Mouse (Mus musculus) layer of hippocampus, postnatal 14 days (tissue): ENCODE results near the gene 9430097D07Rik. TPM values are rescaled to one million over a fixed set of nuclear protein-coding genes. Genes with fewer than 3 reads are reported as not detected.

Experiments used
- DNase-seq, 2 experiments: peaks; one replicate each; pipeline ENCODE4 v3.0.0; 2021 to 2022; ENCODE audit warnings: low spot score in 2 of 2, mixed read lengths in 1 of 2
- total RNA-seq, 2 experiments: library from RNA; stranded (reverse); gene quantifications; 2 replicates each; pipeline ENCODE4 v1.2.3; 2021

9430097D07Rik gene
- total RNA-seq, 2 experiments from 2014 or later, result 0.44 to 0.93 TPM

DNA sequence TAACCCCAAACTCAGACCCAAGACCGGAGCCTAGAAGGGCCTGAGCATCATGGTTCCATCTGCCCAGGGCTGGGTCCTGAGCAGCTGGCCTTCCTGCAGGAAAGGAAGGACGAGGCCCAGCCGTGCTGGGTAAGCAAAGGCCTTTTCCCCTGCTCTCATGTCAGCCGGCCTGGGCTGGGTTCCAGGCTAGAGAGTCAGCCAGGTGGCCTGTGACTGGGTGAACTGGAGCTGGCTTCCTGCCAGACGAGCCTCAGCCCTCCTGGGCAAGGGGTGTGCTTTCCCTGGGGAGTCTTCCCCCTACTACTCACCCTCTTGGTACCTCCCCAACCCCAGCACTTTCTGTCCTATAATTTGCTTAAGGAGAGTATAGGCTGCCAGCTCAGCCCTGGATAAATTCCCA lies 7.3 kb downstream of the 9430097D07Rik start:
- no peak for DNase-seq

DNA sequence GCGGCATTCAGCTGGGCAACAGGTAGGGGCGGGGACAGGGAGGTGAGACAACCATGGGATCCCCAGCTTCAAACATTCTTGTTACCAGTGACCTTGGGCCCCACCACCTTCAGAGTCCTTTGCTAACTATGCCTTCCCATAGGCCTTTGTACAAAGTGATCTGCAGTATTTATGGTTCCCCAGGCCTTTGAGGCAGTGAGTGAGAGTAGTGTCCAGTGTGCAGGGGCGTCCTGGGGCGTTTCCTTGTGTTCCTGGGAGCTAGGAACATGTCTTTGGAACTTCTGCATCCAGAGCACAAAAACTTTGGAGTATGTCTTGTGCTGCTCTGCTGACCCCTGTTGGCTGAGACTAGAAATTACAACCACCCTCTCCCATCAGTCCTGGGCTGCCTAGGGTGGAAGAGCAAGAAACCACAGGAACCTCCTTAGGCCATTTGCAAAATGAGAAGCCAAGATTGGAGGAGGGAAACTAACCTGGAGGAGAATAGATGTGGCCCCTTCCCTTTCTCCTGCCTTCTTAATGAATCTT lies 8.9 kb downstream of the 9430097D07Rik start:
- DNase-seq, result peak; percentile 60 to 71

DNA sequence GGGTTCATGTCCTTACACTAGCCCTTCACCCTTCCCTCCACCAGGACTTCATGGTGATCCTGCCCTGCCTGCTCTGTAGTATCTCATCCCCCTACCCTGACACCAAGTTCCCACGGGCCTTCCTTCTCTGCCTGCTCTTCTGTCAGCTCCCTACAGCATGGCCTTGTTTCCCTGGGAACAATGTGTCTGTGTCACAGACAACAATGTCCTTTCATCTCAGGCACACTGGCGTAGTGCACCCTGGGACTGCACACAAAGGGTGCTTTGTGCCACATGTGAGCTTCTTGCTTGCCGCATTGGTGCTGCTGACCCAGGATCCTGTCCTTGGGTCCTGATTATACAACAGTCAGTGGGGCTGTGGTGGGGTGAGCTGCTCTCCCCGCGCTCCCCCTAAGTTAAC lies 15.9 kb downstream of the 9430097D07Rik start:
- no peak for DNase-seq

DNA sequence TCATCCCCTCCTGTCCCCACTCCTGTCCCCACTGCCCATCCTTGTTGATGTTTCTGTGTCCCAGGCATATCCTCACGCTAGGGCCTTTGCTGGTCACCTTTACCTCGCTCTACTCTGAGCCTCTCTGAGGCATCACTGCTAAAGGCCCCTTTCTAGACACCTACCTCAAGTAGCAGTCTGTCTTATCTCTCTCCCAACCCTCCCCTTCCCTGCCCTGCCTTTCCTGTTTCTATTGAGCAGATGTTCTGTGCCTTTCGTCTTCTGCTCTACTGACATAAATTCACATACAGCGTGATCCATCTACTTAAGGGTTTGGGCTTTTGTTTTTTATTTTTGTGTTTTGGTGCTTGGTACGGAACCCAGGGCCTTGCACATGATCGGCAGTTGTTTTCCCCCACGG lies 19.5 kb downstream of the 9430097D07Rik start:
- no peak for DNase-seq

DNA sequence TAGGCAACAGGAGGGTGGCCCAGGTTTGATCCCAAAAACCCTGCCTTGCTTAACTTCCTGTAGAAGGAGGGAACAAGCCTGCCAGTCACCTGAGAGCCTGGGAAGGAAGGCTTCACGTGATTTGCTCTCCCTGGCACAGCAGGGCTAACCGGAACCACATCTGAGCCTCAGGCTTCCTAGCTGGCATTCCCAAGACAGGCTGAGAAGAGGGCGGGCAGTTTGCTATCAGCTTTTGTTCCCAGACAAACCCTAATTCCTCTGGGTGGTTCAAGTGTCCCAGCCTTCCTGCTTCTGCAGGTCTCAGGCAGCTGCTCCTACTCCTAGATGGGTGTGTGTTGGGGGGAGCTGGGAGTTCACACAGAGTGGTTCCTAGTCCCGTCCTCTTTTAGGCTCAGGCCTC lies 20.0 kb downstream of the 9430097D07Rik start:
- no peak for DNase-seq

DNA sequence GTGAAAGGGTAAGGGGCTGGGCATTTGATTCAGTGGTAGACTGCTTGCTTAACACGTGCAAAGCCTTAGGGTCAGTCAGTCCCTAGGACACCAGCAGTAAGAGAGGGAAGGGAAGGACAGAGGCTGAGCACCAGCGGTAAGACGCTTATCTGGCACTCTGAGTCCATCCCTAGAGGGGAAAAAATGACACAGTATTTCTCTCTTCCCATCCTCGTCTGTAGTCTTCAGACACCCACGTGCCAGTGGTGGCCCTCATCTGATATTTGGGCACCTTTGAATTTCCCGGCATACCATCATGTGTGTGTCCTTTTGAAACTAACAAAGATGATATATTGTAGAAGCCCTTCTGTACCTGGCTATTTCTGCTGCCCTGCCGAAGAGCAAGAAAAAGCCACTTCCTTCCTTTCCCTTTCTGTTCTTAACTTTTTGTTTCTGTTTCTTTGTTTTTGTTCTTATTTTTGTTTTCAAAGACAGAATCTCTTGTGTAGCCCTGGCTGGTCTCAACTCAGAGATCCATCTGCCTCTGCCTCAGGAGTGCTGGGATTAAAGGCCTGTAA lies 21.8 kb downstream of the 9430097D07Rik start:
- no peak for DNase-seq

DNA sequence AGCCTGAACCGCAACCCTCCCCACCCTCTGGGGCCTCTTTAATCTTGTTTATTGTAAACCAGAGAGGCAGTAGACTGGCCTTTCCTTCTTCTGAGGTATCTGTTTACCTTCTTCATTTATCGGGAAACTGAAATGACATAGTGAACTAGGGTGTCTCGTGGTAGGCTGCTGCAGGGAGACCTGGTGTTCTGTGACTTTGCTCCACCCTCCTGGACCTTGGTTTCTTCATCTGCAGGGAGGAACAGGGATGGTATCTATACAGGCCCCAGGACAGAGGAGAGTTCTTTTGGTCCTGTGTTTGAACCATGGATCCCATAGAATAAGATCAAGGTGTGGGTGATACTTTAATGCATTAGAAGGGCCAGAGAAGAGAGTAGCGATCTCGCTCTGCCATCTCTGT lies 24.2 kb downstream of the 9430097D07Rik start:
- no peak for DNase-seq

DNA sequence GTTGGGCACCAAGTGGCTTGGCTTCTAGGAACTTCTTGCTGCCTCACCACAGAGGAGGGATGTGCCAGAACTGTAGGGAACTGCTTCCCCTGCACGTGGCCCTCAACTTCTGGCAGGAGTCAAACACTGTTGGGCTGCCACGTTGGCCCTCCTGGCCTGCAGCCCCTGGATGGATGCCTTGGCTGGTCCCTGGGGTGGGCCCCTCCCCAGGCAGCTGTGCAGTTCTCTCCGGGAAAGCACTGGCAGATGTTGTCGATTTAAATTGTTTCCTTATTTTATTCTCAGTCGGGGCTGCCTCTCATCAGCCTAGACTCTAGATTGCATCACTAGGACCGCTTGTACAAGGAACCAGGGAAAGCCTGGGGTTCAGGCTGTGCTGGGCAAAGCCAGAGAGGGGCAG lies 25.7 kb downstream of the 9430097D07Rik start:
- DNase-seq, result no peak

DNA sequence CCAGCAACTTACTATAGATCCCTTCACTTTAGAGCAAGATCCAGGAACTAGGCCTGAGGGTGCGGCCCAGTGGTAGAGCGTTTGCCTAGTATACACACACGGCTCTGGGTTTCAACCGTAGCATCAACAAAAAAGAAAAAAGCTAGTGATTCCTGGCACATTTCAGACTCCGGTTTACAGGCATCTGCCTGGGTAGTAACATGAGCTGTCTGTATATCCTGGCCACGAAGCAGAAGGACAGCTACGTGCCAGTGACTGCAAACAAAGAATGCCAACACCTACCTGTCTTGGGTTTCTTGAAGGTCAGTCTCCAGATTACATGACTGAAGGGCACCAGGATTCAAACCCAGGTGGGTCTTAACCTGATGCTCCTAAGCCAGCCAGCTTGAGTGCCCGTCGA lies 26.3 kb downstream of the 9430097D07Rik start:
- no peak for DNase-seq

DNA sequence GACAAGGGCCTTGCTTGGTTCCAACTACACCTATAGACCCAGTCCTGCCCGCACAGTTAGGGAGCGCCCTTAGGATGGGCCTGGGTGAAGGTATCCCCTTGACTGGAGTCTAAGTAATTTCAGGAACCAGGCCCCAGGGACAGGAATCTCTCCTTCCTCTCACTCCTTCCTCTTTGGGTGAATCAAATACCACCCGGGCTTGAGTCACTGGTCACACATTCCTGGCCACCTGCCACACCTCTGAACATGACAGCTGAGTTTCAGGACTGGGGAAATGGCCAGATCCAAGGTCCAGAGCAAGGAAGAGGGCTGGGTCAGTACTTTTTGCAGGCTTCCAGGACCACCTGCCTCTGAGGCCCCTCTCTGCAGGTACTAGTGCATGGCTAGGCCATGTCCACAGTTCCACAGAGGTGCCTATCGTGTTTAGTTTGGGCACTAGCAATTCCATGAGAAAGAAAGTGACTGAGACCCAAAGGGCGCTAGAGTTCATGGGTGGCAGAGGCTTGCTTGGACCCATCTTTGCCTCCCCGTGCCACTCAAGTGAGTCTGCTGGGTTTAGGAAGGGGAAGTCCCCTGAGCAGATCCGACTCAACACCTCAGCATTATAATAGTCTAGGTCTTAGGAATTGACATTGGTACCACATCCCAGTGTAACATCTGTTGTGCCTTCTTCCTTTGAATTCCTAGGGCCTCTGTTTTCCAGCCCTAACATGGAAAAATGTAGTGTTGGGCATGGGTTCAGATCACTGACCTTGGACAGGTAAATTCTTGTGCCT lies 27.3 kb downstream of the 9430097D07Rik start:
- DNase-seq, result no peak

DNA sequence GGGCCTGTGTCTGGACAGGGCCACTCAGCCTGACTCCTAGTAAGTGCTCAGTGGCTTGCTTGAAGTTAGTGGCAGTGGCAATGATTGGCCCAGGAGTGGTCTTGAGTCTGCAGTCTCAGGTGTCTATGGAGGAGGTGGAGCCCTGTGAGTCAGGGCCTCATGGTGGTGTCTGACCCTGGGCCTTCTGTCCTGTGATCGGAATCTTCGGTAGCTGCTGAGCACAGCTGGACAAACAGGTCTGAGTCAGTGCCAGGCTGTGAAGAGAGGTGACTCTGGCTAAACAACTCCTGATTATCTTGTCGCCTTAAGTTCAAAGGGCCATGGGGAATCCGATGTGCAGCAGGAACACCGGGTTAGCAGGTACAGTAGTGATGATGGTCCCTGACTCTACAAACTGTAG lies 28.1 kb downstream of the 9430097D07Rik start:
- no peak for DNase-seq

DNA sequence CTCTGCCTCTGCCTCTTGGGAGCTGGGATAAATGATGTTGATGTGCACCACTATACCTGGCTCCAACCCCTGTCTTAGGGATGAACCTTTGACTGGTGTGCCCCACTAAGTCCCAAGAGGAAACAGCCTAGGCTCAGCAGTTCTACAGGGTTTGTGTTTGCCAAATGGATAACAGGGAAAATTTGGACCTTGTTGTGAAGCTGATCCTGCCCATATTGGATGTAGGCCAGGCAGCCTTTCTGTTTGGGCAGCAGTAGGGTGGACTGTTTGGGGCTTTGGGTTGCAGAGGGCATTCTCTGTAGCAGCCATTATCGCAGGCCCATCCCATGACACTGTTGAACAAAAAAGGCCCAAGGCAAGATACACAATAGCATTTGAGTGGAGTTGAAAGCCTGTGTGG lies 28.5 kb downstream of the 9430097D07Rik start:
- DNase-seq, result no peak

DNA sequence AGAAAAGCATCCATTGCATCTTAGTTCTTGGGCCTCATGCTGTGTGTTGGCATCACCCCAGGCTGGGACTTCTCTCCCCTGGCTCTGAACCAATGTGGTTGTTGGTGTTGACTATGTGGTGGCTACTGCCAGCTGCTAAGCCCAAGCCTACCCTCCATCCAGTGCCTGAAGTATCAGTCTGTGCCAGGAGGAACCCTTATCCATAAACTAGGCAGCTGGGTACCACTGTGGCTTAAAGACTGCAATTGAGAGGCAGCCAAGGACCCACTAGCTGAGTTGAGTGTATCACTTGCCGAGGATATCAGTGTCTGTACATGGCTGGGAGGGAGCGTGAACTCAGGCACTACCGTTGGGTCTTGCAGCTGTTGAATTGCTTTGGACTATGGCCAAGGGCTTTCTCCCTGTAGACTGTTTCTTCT lies 32.4 kb downstream of the 9430097D07Rik start:
- DNase-seq, result peak in 1 of 2 experiments; percentile 48

DNA sequence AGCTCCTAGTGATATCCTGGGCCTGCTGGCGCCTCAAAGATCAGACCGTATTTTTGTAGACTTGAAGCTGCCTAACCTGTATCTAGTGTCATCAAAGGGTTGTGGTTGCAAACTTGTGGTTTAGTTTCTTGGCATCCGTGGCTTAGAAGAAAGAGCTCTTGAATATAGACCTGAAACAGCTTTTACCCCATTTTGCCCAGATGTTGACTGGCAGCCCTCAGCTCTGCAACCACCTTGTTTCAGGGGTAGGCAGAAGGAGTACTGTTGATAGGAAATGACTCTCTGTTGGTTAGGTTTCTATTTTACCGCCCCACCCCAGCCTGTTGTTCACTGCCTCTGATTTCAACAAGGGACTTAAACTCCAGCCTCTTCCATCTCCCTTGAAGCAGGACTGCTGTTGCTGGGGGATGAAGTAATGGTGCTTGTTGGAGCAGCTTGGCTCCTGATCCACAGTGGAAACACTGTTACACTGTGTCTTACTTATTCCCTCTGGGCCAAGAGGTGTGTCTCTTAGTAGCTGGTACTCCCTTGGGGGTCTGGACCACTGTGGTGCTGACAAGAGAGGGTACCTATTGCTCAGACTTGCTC lies 33.4 kb downstream of the 9430097D07Rik start:
- no peak for DNase-seq

DNA sequence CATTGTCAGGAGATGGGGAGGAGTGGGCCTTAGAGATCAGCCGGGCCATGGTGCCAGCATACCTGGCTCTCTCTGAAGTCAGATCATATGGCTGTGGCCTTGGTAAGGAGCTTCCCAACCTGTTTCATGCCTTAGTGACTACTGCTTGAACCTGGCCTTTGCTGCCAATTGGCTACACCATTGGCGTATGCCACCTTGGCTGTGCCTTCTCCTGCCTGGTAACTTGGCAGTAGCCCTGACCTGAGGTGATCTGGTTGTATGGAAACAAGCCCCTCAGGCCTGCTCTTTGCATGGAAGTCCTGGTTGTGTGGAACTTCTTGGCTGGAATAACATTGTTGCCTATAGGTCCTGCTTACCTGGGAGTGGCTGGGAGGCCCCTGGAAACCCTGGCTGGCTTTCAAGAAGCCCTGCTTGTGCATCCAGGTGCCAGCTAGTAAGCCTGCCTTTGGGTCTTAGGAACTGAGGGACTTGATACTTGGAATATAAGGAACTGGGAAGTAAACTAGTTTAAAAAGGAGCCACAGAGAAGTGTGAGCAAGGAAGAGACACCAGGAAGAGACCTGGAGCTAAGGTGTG lies 34.1 kb downstream of the 9430097D07Rik start:
- no peak for DNase-seq

DNA sequence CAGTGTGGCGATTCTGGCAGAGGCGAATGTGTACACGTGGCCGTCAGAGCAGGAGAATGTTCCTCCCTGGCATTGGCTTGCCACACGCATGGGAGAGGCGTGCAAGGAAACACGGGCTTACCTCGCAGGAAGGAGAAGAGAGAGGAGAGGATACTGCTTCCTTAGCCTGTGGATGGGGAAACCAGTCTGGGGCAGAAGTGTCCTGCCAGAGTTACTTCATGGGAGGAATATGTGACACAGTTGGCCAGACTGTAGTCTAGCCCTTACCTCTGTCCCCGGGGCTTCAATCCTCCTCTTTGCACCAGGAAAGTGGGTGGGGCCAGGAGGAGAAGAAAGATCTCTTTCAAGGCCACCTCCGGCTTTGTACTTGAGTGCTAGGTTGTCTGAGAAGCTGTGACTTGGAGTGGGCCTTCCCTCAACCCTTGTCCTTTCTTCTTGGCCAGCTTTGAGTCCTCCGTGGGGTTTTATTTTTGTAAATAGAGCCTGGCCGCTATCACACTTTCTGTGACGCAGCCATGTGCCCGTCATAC lies 36.0 kb downstream of the 9430097D07Rik start:
- DNase-seq, result no peak

DNA sequence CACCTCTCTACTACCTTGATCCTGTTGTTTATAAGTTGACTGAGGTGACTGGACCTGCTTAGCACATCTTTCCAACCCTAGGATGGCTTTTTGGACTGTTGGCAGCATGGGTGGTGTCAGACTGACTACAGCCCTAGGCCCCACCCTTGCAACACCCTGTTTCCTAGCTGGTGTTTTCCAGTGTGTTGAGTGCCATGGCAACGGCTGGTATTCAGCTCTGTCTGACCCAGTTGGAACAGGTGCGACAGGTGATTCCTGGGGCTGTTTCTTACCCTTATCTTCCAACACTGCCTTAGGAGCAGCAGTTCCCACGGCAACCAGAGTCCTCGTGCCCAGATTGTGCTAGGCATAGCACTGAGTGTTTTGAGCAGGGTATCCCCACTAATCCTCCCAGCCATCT lies 37.0 kb downstream of the 9430097D07Rik start:
- DNase-seq, result no peak

DNA sequence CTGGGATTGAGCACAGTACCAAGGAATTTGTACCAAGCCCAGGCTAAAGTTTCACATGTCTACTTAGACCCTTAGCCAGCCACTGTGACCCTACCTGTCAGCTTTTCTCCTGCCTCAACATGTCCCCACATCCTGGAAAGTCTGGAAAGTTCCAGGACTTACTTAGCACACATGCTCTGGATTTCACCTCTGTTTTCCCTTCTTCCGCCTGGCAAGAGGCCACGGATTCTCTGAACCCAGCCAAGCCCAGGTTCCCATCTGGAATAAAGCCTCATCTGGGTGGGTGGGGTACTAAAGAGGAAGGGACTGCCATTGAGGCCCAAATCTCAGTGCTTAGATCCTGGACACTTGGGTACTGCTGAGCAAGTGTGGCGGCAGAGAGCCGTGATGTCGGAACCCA lies 37.5 kb downstream of the 9430097D07Rik start:
- no peak for DNase-seq

DNA sequence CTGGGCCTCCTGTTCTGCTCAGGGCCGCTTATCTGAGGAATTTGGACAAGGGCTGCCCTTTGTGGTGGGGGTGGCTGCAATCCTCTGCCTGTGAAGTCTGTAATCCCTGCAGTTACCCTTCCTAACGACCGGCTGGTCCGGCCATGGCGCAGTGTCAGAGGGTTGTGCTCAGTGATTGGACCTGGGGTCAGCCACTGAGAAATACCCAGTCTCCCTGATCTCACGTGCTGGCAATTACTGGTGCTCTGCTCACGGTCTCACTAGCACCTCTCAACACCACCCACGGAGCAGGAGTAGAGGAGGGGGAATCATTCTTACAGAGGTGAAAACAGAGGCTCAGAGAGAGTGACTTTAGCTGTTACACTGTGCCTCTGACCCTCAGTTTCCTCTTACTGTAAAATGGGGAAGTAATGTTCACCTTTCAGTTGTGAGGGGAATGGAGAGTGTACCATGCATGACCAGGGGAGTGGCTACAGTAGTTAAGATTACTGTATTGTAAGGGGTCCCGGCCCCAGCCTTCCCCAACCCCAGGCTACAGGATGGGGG lies 38.1 kb downstream of the 9430097D07Rik start:
- no peak for DNase-seq

DNA sequence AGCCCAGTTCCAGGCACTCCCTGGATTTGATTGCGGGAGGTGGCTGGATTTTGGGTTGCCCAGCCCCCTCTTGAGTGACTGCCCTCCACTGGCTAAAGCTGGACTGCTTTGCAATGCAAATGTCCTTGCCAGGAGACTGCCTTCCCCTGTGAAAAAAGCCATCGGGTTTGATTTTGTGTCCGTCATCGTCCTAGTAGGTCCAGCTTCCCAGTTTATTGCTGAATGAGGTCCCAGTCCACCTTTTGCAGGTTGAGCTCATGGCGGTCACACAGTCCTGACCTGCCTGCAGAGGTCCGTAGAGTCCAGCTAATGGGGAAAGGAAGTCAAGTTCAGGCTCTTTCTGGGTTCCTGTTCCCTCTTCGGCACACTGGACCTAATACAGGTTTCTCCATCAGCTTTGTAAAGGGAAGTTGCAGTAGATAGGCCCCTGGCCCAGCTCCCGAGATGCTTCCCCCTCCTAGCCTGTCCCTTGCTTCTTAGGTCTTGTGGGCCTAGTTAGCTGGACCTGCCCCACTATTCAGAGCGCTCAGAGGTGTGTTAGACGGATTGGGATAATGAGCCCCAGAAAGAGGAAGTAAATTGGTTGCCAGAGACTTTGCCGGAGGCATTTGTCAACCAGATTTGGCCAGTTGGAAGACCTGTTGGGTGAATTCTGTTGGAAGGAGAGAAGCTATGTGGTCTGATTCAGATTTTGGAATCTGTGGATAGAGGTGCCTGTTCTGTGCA lies 38.7 kb downstream of the 9430097D07Rik start:
- DNase-seq, result peak; percentile 51 to 59
